Mouse (Mus musculus) ES-E14 (cell line): ENCODE data around the gene Cercam. TPM values are rescaled to one million over a fixed set of nuclear protein-coding genes. Genes with fewer than 3 reads are reported as not detected.

Source experiments
- DNase-seq: peaks from one replicate; pipeline ENCODE4 v3.0.0-alpha.2; 2013; ENCODE audit warnings: low read depth, low spot score
- H3K27ac ChIP-seq: 2 replicates; pipeline ENCODE4 v1.5.1; 2012; ENCODE audit warnings: low read depth, mild to moderate bottlenecking, low read length, moderate library complexity, mixed read lengths; ENCODE audit not compliant: poor library complexity, insufficient read depth, severe bottlenecking
- H3K36me3 ChIP-seq: 2 replicates; pipeline ENCODE4 v1.6.1; 2012; ENCODE audit warnings: mild to moderate bottlenecking, low read length, moderate library complexity, mixed read lengths; ENCODE audit not compliant: control insufficient read depth, poor library complexity, insufficient read depth, severe bottlenecking
- H3K4me1 ChIP-seq, 2 experiments: fragments of 150-350 bp in 1 of 2; sonication (generic) in 1 of 2; 2 replicates each; pipeline ENCODE4 v1.6.1; 2012; ENCODE audit warnings: low read length in 2 of 2, mild to moderate bottlenecking in 1 of 2, mixed read lengths in 1 of 2; ENCODE audit not compliant: control insufficient read depth in 2 of 2, insufficient read depth in 2 of 2, poor library complexity in 1 of 2
- H3K4me3 ChIP-seq, 2 experiments: fragments of 150-350 bp in 1 of 2; sonication (generic) in 1 of 2; 2 replicates each; pipeline ENCODE4 v1.5.1; 2012; ENCODE audit warnings: low read length in 2 of 2, low read depth in 1 of 2, mild to moderate bottlenecking in 1 of 2, mixed read lengths in 1 of 2; ENCODE audit not compliant: insufficient read depth in 1 of 2, poor library complexity in 1 of 2, severe bottlenecking in 1 of 2
- H3K9ac ChIP-seq: 2 replicates; pipeline ENCODE4 v1.6.1; 2012; ENCODE audit warnings: low read depth, mild to moderate bottlenecking, low read length, mixed read lengths; ENCODE audit not compliant: poor library complexity, insufficient read depth, severe bottlenecking
- H3K9me3 ChIP-seq: fragments of 150-350 bp; sonication (generic); 2 replicates; pipeline ENCODE4 v1.6.1; 2012; ENCODE audit warnings: low read depth, mild to moderate bottlenecking, low read length; ENCODE audit not compliant: control insufficient read depth, insufficient read depth
- CHD2 ChIP-seq: IDR thresholded peaks from 2 replicates; pipeline ENCODE4 v1.6.1; 2014; ENCODE audit warnings: mild to moderate bottlenecking, low read depth, low read length, inconsistent platforms
- HCFC1 ChIP-seq: IDR thresholded peaks from 2 replicates; pipeline ENCODE4 v1.6.1; 2012; ENCODE audit warnings: low read length, inconsistent platforms, borderline replicate concordance; ENCODE audit not compliant: insufficient read depth
- MAFK ChIP-seq: IDR thresholded peaks from 2 replicates; pipeline ENCODE4 v1.6.1; 2014; ENCODE audit warnings: mild to moderate bottlenecking, low read depth, low read length, inconsistent platforms; ENCODE audit not compliant: insufficient read depth
- ZC3H11A ChIP-seq: IDR thresholded peaks from 2 replicates; pipeline ENCODE4 v1.6.1; 2012; ENCODE audit warnings: low read depth, mild to moderate bottlenecking, inconsistent platforms, low read length, borderline replicate concordance
- ZNF384 ChIP-seq: IDR thresholded peaks from 2 replicates; pipeline ENCODE4 v1.6.1; 2012; ENCODE audit warnings: low read depth, low read length, inconsistent platforms
- in situ Hi-C, 2 experiments: fragments of 600-800 bp; cut with MboI; formaldehyde crosslinking; loops; one replicate each; pipeline ENCODE4 v1.15.1; 2025; ENCODE audit warnings: low sequenced_read_pairs in 2 of 2, inconsistent platforms in 1 of 2; ENCODE audit not compliant: unreplicated experiment in 2 of 2
- total RNA-seq: library from RNA; depleted of rRNA; stranded (reverse); fragments of 300-350 nt; gene quantifications from 2 replicates; pipeline ENCODE4 v1.2.3, GENCODE M21; 2012; rRNA removed

Cercam gene
- total RNA-seq: 15.8 and 24.5 TPM in 2 replicates

DNA sequence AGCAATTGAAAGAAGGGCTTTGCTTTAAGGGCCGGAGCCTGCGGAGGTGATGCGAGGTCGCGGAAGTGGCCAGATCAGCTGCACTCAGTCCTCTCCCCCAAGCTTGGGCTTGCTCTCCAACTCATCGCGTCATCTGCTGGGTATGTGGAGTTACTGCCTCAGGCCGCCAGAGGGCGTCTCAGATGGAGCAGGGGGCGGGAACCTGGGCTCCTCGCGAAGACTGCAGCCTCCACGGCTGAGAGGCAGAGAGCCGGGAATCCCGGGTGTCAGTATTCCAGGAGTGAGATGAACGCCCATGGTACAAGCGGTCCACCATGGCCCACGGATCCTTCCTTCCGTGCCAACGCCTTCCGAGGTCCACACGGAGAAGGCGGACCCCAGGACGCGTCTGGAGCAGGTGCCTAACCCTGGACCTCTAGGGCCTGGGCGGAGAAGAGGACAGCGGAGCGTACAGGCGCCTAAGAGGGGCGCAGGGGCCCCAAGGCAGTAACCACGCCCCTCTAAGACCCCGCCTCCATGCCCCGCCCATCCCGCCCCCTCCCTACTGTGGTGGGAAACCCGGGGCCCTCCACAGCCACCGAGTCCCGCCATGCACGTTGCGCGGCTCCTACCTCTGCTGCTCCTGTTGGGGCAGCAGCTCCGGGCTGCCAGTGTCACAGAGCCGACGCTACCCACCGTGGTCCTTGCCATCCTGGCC is at the start of gene Cercam:
Cercam (plus strand) TSS at position 216 of the 697 bp plus-strand sequence.
- peak within 1 kb of the TSS; percentile 76 for H3K9ac ChIP-seq

DNA sequence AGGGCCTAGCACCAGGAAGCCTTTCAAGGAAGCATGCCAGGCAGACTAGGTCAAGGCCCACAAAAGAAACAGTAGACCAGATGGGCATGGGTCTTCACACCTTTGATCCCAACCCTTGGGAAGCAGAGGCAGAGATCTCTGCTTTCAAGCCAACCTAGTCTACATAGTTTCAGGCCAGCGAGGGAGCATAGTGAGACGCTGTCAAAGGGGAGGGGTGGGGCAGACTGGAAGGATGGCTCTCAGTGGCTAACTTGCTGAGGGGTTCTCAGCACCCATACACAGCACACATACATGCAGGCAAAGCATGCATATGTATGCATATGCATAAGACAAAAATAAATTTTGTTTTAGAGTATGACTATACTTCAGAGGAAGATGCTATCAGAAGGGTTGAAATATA is 49.6 kb upstream of the Cercam start:
- no peak for TF ChIP-seq ZC3H11A
- no peak for TF ChIP-seq CHD2
- TF ChIP-seq MAFK: no peak
- TF ChIP-seq HCFC1: no peak
- Histone ChIP-seq H3K27ac (no peak overlapping the region), H3K36me3 (peaks cover 9% of the 10 kb centered on the region; the same call in 1 of the 2 replicates), H3K4me1 (peaks cover 4 to 18% of the 10 kb centered on the region in 2 experiments; a peak in 3 of 4 replicates), H3K4me3 (no peak overlapping the region), H3K9me3 (no peaks in the 10 kb centered on the region), H3K9ac (no peak overlapping the region)
- no peak for DNase-seq
- in situ Hi-C loops: no loop called here

More for the DNA sequence above, at the start of gene Cercam:
- Histone ChIP-seq H3K27ac (peak within 1 kb of the TSS; percentile 15; the same call in 1 of the 2 replicates), H3K9me3 (no peaks in the 10 kb centered on the region), H3K4me3 (peak within 1 kb of the TSS; percentile 67 to 86), H3K4me1 (0 out of 4 replicates have a peak, but pooled peaks cover 0 to 4% of the 10 kb centered on the region in 2 experiments), H3K36me3 (peaks cover 7% of the 10 kb centered on the region; the same call in 1 of the 2 replicates)
- DNase-seq: peak; percentile 88
- in situ Hi-C loops: no loop called here
- no peak for TF ChIP-seq ZC3H11A
- no peak for TF ChIP-seq HCFC1
- TF ChIP-seq ZNF384: no peak
- no peak for TF ChIP-seq CHD2
- TF ChIP-seq MAFK: no peak

DNA sequence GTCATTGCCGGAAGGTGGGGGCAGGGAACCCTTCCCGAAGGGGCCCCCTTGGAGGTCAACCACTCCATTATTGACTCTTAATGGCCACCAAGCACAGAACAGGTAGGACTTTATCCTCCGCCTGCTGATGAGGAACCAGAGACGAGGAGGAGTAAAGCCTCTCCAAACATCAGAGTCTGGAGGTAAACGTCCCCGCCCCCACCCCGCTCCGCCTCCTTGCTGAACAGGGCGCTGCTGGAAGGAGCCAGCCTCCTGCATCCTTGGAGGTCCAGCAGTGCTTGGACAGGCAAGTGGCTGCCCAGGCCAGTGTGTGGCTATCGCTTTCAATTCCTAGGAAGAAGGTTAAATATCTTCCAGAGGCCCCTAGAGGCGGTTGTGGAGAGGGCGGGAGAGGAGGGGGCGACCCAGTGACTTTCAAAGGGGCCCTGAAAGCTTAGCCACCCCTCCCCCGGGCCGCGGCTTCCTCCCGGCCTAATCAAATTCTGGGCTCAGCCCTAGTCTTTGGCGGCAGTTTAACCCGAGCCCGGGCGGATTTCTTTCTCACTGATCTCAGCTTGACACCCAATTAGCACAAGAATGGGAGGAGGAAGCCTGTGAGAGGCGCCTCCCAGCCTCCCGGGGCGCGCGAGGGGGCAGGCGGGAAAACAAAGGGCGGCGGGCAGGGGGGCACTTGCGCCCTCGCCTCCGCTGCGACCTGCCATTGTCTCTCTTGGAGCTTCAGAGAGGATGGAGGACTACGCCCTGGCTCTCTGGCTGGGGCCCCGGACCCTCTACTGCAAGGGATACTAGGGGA is 48.7 kb upstream of the Cercam start, which contains the start of gene Urm1:
Urm1 (plus strand) TSS at position 51 of the 793 bp plus-strand sequence.
- peaks cover 4 to 18% of the 10 kb centered on the region in 2 experiments; a peak in 3 of 4 replicates for H3K4me1 ChIP-seq
- H3K9me3 ChIP-seq: no peaks in the 10 kb centered on the region
- peak within 1 kb of the TSS; percentile 28 to 40 for H3K4me3 ChIP-seq
- DNase-seq: peak; percentile 98
- peaks cover 6% of the 10 kb centered on the region; the same call in 1 of the 2 replicates for H3K36me3 ChIP-seq
- in situ Hi-C loops: no loop called here
- peak within 1 kb of the TSS; percentile 41; the same call in 1 of the 2 replicates for H3K9ac ChIP-seq
- H3K27ac ChIP-seq: peak within 1 kb of the TSS; percentile 91
- TF ChIP-seq ZNF384: 0 out of 2 replicates have a peak, but pooled peaks have one; percentile 11
- 0 out of 2 replicates have a peak, but pooled peaks have one; percentile 32 for TF ChIP-seq CHD2
- TF ChIP-seq MAFK: no peak
- no peak for TF ChIP-seq ZC3H11A
- peak; percentile 69 for TF ChIP-seq HCFC1

DNA sequence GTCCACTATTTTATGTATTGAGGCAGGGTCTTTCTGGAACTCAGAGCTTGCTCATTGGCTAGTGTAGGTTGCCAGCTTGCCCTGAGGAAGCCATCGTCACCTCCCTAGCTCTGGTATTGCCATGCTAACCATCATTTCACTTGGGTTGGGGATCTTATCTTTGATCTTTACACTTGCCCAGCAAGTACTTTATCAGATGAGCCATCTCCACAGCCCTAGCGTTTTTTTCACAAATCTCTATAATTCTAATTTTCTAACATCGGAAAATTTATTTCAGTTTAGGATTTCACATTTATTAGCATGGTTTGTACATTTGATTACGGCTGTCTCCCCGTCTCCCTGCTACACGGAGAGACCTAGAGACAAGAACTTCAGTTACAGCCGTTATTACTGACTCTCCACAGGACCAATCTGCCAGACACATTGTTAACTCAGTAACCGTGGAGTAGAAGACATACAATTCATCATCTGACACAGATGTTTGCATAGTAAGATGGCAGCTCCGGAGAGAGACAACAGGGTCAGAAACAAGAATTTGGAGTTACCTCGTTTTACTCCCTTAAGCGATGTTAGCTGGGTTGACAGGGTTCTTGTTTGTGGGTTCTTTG is 42.5 kb upstream of the Cercam start:
- Histone ChIP-seq H3K4me3 (peak overlapping the region; percentile 87 to 88), H3K9me3 (no peaks in the 10 kb centered on the region), H3K36me3 (no peaks in the 10 kb centered on the region; the same call in 1 of the 2 replicates), H3K4me1 (peaks cover 0 to 6% of the 10 kb centered on the region in 2 experiments; a peak in 2 of 4 replicates), H3K27ac (peak overlapping the region; percentile 84), H3K9ac (peak overlapping the region; percentile 90)
- no peak for DNase-seq
- TF ChIP-seq ZC3H11A: no peak
- TF ChIP-seq ZNF384: no peak
- no peak for TF ChIP-seq CHD2
- no peak for TF ChIP-seq HCFC1
- TF ChIP-seq MAFK: no peak
- in situ Hi-C loops: no loop called here
